Mouse (Mus musculus) kidney, postnatal 0 days (tissue): ENCODE data around the gene Rps6ka5. TPM values are rescaled to one million over a fixed set of nuclear protein-coding genes. Genes with fewer than 3 reads are reported as not detected.
A peak's percentile ranks its signal among the peaks of the same experiment; 100 is the strongest.

Source experiments
- ATAC-seq: fragments of 200-750 bp; cut with Nextera tagmentation; replicated peaks from 2 replicates; pipeline ENCODE4 v1.8.0; 2017; ENCODE audit warnings: low read depth, moderate number of reproducible peaks, moderate TSS enrichment, moderate library complexity; ENCODE audit not compliant: low FRiP score
- DNase-seq: peaks from one replicate; pipeline ENCODE4 v3.0.0-alpha.2; 2016; ENCODE audit warnings: low spot score
- H3K27ac ChIP-seq: fragments of 300-500 bp; sonication (generic); 2 replicates; pipeline ENCODE4 v1.5.1; 2014; ENCODE audit warnings: mild to moderate bottlenecking
- H3K27me3 ChIP-seq: fragments of 300-500 bp; sonication (generic); 2 replicates; pipeline ENCODE4 v1.6.1; 2014; ENCODE audit warnings: low read length, mixed read lengths; ENCODE audit not compliant: insufficient read depth
- H3K36me3 ChIP-seq: fragments of 300-500 bp; sonication (generic); 2 replicates; pipeline ENCODE4 v1.6.1; 2014; ENCODE audit warnings: low read length, mixed read lengths; ENCODE audit not compliant: insufficient read depth
- H3K4me1 ChIP-seq: fragments of 300-500 bp; sonication (generic); replicated peaks from 2 replicates; pipeline ENCODE4 v1.6.1; 2014; ENCODE audit warnings: antibody characterized with exemption, low read length, mixed read lengths; ENCODE audit not compliant: insufficient read depth
- H3K4me2 ChIP-seq: fragments of 300-500 bp; sonication (generic); 2 replicates; pipeline ENCODE4 v1.6.1; 2014; ENCODE audit warnings: mild to moderate bottlenecking, low read length, moderate library complexity, mixed read lengths
- H3K4me3 ChIP-seq: fragments of 300-500 bp; sonication (generic); replicated peaks from 2 replicates; pipeline ENCODE4 v1.5.1; 2014; ENCODE audit warnings: low read depth, low read length
- H3K9ac ChIP-seq: fragments of 300-500 bp; sonication (generic); 2 replicates; pipeline ENCODE4 v1.6.1; 2014; ENCODE audit warnings: low read depth, low read length
- H3K9me3 ChIP-seq: fragments of 300-500 bp; sonication (generic); replicated peaks from 2 replicates; pipeline ENCODE4 v1.6.1; 2016; ENCODE audit warnings: low read length, inconsistent platforms, mixed read lengths
- CTCF ChIP-seq: IDR thresholded peaks from 2 replicates; pipeline ENCODE4 v1.5.1; 2016; ENCODE audit warnings: antibody characterized with exemption, low read depth, mild to moderate bottlenecking, moderate library complexity
- WGBS: fragments of 180-500 bp; shearing (Covaris S2); extraction: QIAGEN DNeasy Blood & Tissue Kit; methylation state at CpG from one replicate; pipeline ENCODE4 v1.1.7; 2014; 5-methylcytosine and 5-hydroxymethylcytosine counted together
- polyA plus RNA-seq: library from polyadenylated mRNA; unstranded; fragments of >200 nt; fragmentation: Nextera tagmentation; extraction: Ambion mirVana; gene quantifications from 2 replicates; pipeline ENCODE4 v1.2.1, GENCODE M21; 2015

Rps6ka5 gene
- polyA plus RNA-seq, 1 experiment from 2014 or later, result 3.8 TPM

- no peaks in the 10 kb centered on the region for H3K27me3 ChIP-seq
- no peaks in the 10 kb centered on the region for H3K36me3 ChIP-seq
- H3K27ac ChIP-seq, result no peak overlapping the region
- WGBS, result 78% methylated on average over 3 of the region's 3 CpGs
- H3K9me3 ChIP-seq, result no peaks in the 10 kb centered on the region
- H3K4me1 ChIP-seq, result no peaks in the 10 kb centered on the region
- TF ChIP-seq CTCF, result no peak
- no peak overlapping the region for H3K4me3 ChIP-seq
- H3K4me2 ChIP-seq, result no peak overlapping the region
- ATAC-seq (no peak), DNase-seq (no peak)
- H3K9ac ChIP-seq, result no peak overlapping the region
Measured at GRCm38 (mm10) chr12:100605596-100605995, 121.2 kb downstream of the Rps6ka5 start.

GRCm38 (mm10) chr12:100604540-100604939 is 122.2 kb downstream of the Rps6ka5 start:
- no peak overlapping the region for H3K4me2 ChIP-seq
- H3K4me3 ChIP-seq, result no peak overlapping the region
- H3K4me1 ChIP-seq, result no peaks in the 10 kb centered on the region
- H3K9ac ChIP-seq, result no peak overlapping the region
- no peaks in the 10 kb centered on the region for H3K9me3 ChIP-seq
- H3K27me3 ChIP-seq, result no peaks in the 10 kb centered on the region
- DNase-seq, result peak; percentile 78
- 0% methylated on average over 1 of the region's 1 CpGs for WGBS
- no peak overlapping the region for H3K27ac ChIP-seq
- no peaks in the 10 kb centered on the region for H3K36me3 ChIP-seq
- ATAC-seq, result no peak
- TF ChIP-seq CTCF, result peak; percentile 88

- H3K4me3 ChIP-seq, result no peak overlapping the region
- no peak overlapping the region for H3K4me2 ChIP-seq
- H3K4me1 ChIP-seq, result no peaks in the 10 kb centered on the region
- 82% methylated on average over 3 of the region's 3 CpGs for WGBS
- no peak for TF ChIP-seq CTCF
- H3K9me3 ChIP-seq, result no peaks in the 10 kb centered on the region
- DNase-seq, result no peak
- no peak for ATAC-seq
- H3K36me3 ChIP-seq, result no peaks in the 10 kb centered on the region
- no peak overlapping the region for H3K9ac ChIP-seq
- H3K27ac ChIP-seq, result no peak overlapping the region
- H3K27me3 ChIP-seq, result no peaks in the 10 kb centered on the region
Measured at GRCm38 (mm10) chr12:100594700-100595099, 132.1 kb downstream of the Rps6ka5 start.

GRCm38 (mm10) chr12:100586601-100587000 is 140.2 kb downstream of the Rps6ka5 start:
- no peak for ATAC-seq
- no peaks in the 10 kb centered on the region for H3K27me3 ChIP-seq
- H3K9ac ChIP-seq, result no peak overlapping the region
- no peak overlapping the region for H3K4me3 ChIP-seq
- 82% methylated on average over 2 of the region's 2 CpGs for WGBS
- TF ChIP-seq CTCF, result no peak
- DNase-seq, result no peak
- no peak overlapping the region for H3K4me2 ChIP-seq
- no peaks in the 10 kb centered on the region for H3K9me3 ChIP-seq
- no peaks in the 10 kb centered on the region for H3K4me1 ChIP-seq
- H3K36me3 ChIP-seq, result no peaks in the 10 kb centered on the region
- no peak overlapping the region for H3K27ac ChIP-seq

- DNase-seq (no peak), ATAC-seq (no peak)
- TF ChIP-seq CTCF, result no peak
- Histone ChIP-seq H3K27me3 (no peaks in the 10 kb centered on the region), H3K4me3 (no peak overlapping the region), H3K27ac (no peak overlapping the region), H3K9me3 (no peaks in the 10 kb centered on the region), H3K36me3 (peaks cover 3% of the 10 kb centered on the region; the same call in 1 of the 2 replicates), H3K4me1 (no peaks in the 10 kb centered on the region), H3K9ac (no peak overlapping the region), H3K4me2 (no peak overlapping the region)
- 94% methylated on average over 2 of the region's 2 CpGs for WGBS
Measured at GRCm38 (mm10) chr12:100579221-100579620, 147.6 kb downstream of the Rps6ka5 start.

- H3K27ac ChIP-seq, result no peak overlapping the region
- H3K9ac ChIP-seq, result no peak overlapping the region
- H3K27me3 ChIP-seq, result no peaks in the 10 kb centered on the region
- DNase-seq (peak; percentile 64), ATAC-seq (no peak)
- TF ChIP-seq CTCF, result peak; percentile 78
- H3K4me1 ChIP-seq, result no peaks in the 10 kb centered on the region
- peaks cover 7% of the 10 kb centered on the region; the same call in 1 of the 2 replicates for H3K36me3 ChIP-seq
- H3K9me3 ChIP-seq, result no peaks in the 10 kb centered on the region
- WGBS, result 49% methylated on average over 2 of the region's 2 CpGs
- no peak overlapping the region for H3K4me3 ChIP-seq
- no peak overlapping the region for H3K4me2 ChIP-seq
Measured at GRCm38 (mm10) chr12:100578291-100578690, 148.5 kb downstream of the Rps6ka5 start.

- H3K4me3 ChIP-seq, result no peak overlapping the region
- ATAC-seq (no peak), DNase-seq (no peak)
- peak; percentile 57 for TF ChIP-seq CTCF
- 78% methylated on average over 3 of the region's 3 CpGs for WGBS
- peaks cover 4% of the 10 kb centered on the region; the same call in 1 of the 2 replicates for H3K36me3 ChIP-seq
- H3K9me3 ChIP-seq, result no peaks in the 10 kb centered on the region
- H3K27ac ChIP-seq, result no peak overlapping the region
- H3K9ac ChIP-seq, result no peak overlapping the region
- H3K4me1 ChIP-seq, result no peaks in the 10 kb centered on the region
- no peaks in the 10 kb centered on the region for H3K27me3 ChIP-seq
- H3K4me2 ChIP-seq, result no peak overlapping the region
Measured at GRCm38 (mm10) chr12:100575739-100576138, 151.0 kb downstream of the Rps6ka5 start.
